Mouse (Mus musculus) ES-E14 (cell line): ENCODE results near the gene Tspan32. TPM values are rescaled to one million over a fixed set of nuclear protein-coding genes. Genes with fewer than 3 reads are reported as not detected.
A peak's percentile ranks its signal among the peaks of the same experiment; 100 is the strongest.

Experiments
- DNase-seq: peaks from one replicate; pipeline ENCODE4 v3.0.0-alpha.2; 2013; ENCODE audit warnings: low read depth, low spot score
- H3K27ac ChIP-seq: 2 replicates; pipeline ENCODE4 v1.5.1; 2012; ENCODE audit warnings: low read depth, mild to moderate bottlenecking, low read length, moderate library complexity, mixed read lengths; ENCODE audit not compliant: poor library complexity, insufficient read depth, severe bottlenecking
- H3K36me3 ChIP-seq: 2 replicates; pipeline ENCODE4 v1.6.1; 2012; ENCODE audit warnings: mild to moderate bottlenecking, low read length, moderate library complexity, mixed read lengths; ENCODE audit not compliant: control insufficient read depth, poor library complexity, insufficient read depth, severe bottlenecking
- H3K4me1 ChIP-seq, 2 experiments: fragments of 150-350 bp in 1 of 2; sonication (generic) in 1 of 2; 2 replicates each; pipeline ENCODE4 v1.6.1; 2012; ENCODE audit warnings: low read length in 2 of 2, mild to moderate bottlenecking in 1 of 2, mixed read lengths in 1 of 2; ENCODE audit not compliant: control insufficient read depth in 2 of 2, insufficient read depth in 2 of 2, poor library complexity in 1 of 2
- H3K4me3 ChIP-seq, 2 experiments: fragments of 150-350 bp in 1 of 2; sonication (generic) in 1 of 2; 2 replicates each; pipeline ENCODE4 v1.5.1; 2012; ENCODE audit warnings: low read length in 2 of 2, low read depth in 1 of 2, mild to moderate bottlenecking in 1 of 2, mixed read lengths in 1 of 2; ENCODE audit not compliant: insufficient read depth in 1 of 2, poor library complexity in 1 of 2, severe bottlenecking in 1 of 2
- H3K9ac ChIP-seq: 2 replicates; pipeline ENCODE4 v1.6.1; 2012; ENCODE audit warnings: low read depth, mild to moderate bottlenecking, low read length, mixed read lengths; ENCODE audit not compliant: poor library complexity, insufficient read depth, severe bottlenecking
- H3K9me3 ChIP-seq: fragments of 150-350 bp; sonication (generic); 2 replicates; pipeline ENCODE4 v1.6.1; 2012; ENCODE audit warnings: low read depth, mild to moderate bottlenecking, low read length; ENCODE audit not compliant: control insufficient read depth, insufficient read depth
- CHD2 ChIP-seq: IDR thresholded peaks from 2 replicates; pipeline ENCODE4 v1.6.1; 2014; ENCODE audit warnings: mild to moderate bottlenecking, low read depth, low read length, inconsistent platforms
- HCFC1 ChIP-seq: IDR thresholded peaks from 2 replicates; pipeline ENCODE4 v1.6.1; 2012; ENCODE audit warnings: low read length, inconsistent platforms, borderline replicate concordance; ENCODE audit not compliant: insufficient read depth
- MAFK ChIP-seq: IDR thresholded peaks from 2 replicates; pipeline ENCODE4 v1.6.1; 2014; ENCODE audit warnings: mild to moderate bottlenecking, low read depth, low read length, inconsistent platforms; ENCODE audit not compliant: insufficient read depth
- ZC3H11A ChIP-seq: IDR thresholded peaks from 2 replicates; pipeline ENCODE4 v1.6.1; 2012; ENCODE audit warnings: low read depth, mild to moderate bottlenecking, inconsistent platforms, low read length, borderline replicate concordance
- ZNF384 ChIP-seq: IDR thresholded peaks from 2 replicates; pipeline ENCODE4 v1.6.1; 2012; ENCODE audit warnings: low read depth, low read length, inconsistent platforms
- in situ Hi-C, 2 experiments: fragments of 600-800 bp; cut with MboI; formaldehyde crosslinking; loops; one replicate each; pipeline ENCODE4 v1.15.1; 2025; ENCODE audit warnings: low sequenced_read_pairs in 2 of 2, inconsistent platforms in 1 of 2; ENCODE audit not compliant: unreplicated experiment in 2 of 2
- total RNA-seq: library from RNA; depleted of rRNA; stranded (reverse); fragments of 300-350 nt; gene quantifications from 2 replicates; pipeline ENCODE4 v1.2.3, GENCODE M21; 2012

Gene Tspan32
- total RNA-seq, 1 experiment, result 4.3 TPM

DNA sequence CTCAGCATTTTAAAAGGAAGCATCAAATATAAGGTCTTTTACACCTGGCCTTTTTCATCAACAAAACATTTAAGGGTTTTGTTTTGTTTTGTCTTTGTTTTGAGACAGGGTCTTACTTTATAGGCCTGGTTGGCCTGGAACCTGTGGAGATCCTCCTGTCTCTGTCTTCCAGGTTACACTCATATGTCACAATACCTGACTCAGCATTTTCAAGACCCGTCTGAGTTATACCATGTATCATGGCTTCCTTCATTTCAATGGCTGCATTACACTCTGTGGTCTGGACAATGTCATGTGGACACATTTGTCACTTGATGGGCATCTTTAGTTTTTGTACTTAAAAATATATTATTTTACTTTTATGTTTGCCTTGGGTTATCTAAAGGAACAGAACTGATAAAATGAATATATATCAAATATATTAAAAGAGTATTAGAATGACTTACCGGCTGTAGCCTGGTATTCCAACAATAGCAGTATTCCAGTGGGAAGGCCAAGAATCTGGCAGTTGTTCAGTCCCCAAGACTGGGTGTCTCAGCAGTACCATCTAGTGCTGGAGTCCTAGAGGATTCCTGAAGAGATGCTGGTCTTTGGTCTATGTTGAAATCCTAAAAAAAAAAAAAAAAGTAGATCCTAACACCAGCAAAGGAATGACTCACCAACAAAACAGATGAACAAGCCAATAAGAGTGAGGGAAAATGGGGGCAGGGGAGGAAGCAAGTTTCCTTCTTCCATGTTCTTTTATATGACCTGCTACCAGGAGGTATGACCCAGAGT, 39.4 kb downstream of the Tspan32 start:
- no peaks in the 10 kb centered on the region; the same call in 1 of the 2 replicates for H3K36me3 ChIP-seq
- no peaks in the 10 kb centered on the region for H3K9me3 ChIP-seq
- TF ChIP-seq HCFC1 (no peak), MAFK (peak; percentile 87)
- in situ Hi-C loops, result no loop called here
- no peak overlapping the region for H3K9ac ChIP-seq
- H3K27ac ChIP-seq, result no peak overlapping the region
- 0 out of 4 replicates have a peak, but pooled peaks cover 0 to under 1% of the 10 kb centered on the region in 2 experiments for H3K4me1 ChIP-seq
- H3K4me3 ChIP-seq, result no peak overlapping the region
- no peak for DNase-seq

DNA sequence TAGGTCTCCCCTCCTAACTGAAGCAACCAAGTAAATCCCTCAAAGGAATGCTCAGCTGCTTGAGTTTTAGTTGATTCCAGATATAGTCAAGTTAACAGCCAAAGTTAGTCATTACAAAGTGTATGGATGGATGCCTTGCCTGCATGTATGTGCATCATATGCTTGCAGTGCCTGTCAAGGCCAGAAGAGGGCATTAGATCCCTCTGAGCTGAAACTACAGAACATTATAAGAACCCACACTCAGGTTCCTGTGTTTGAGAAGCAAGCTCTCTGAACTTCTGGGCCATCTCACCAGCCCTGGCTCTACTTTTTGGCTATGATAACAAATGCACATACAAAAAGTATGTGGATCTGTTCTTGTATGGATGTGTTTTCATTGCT, 40.0 kb downstream of the Tspan32 start:
- H3K27ac ChIP-seq, result no peak overlapping the region
- 0 out of 4 replicates have a peak, but pooled peaks cover 0 to 2% of the 10 kb centered on the region in 2 experiments for H3K4me1 ChIP-seq
- no peak overlapping the region for H3K9ac ChIP-seq
- H3K4me3 ChIP-seq, result no peak overlapping the region
- no peak for DNase-seq
- TF ChIP-seq ZC3H11A (no peak), ZNF384 (no peak), HCFC1 (no peak), CHD2 (no peak), MAFK (no peak)
- H3K36me3 ChIP-seq, result no peaks in the 10 kb centered on the region; the same call in 1 of the 2 replicates
- in situ Hi-C loops, result no loop called here
- H3K9me3 ChIP-seq, result no peaks in the 10 kb centered on the region

DNA sequence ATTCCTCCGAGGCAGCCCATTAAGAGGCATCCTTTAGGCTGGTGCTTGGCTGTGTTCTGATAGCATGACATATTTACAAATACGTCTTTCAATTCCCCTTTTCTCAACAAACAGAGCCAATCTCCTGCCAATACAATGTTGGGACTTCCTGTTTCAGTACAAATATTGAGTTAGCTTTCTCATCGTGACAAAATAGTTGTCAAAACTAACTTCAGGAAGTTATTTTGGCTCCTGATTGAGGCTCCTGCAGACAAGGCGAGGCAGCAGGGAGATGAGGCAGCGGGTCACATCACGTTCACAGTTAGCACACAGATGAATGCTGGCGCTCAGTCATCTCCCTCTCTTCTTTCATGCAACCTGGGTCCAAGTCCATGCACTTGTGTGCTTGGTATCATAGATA, 41.5 kb downstream of the Tspan32 start:
- no peak for TF ChIP-seq HCFC1
- TF ChIP-seq CHD2, result no peak
- no peak for TF ChIP-seq ZNF384
- TF ChIP-seq MAFK, result no peak
- TF ChIP-seq ZC3H11A, result no peak
- no peak overlapping the region for H3K9ac ChIP-seq
- no peaks in the 10 kb centered on the region; the same call in 1 of the 2 replicates for H3K36me3 ChIP-seq
- no peak overlapping the region for H3K27ac ChIP-seq
- in situ Hi-C loops, result no loop called here
- no peak for DNase-seq
- H3K4me3 ChIP-seq, result no peak overlapping the region
- no peaks in the 10 kb centered on the region for H3K9me3 ChIP-seq
- 0 out of 4 replicates have a peak, but pooled peaks cover 0 to 2% of the 10 kb centered on the region in 2 experiments for H3K4me1 ChIP-seq

DNA sequence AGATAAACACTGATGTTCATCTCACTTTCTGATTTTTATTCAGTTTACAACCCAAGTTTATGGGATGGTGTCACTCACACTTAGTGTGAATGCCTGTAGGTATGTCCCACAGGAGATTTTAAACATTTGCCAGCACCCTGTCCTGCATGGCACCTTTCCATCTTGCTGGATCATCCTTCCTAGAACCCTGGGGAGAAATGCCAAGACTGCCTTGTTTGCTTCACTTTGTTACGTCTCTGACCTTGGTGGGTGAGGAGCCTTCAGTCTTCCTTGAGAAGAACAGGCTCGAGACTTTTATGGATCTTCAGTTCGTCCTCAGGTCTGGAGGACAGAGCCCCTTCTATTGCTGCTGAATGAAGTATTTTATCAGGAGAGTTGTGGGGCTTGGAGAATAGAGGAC, 44.5 kb downstream of the Tspan32 start:
- Histone ChIP-seq H3K36me3 (no peaks in the 10 kb centered on the region), H3K4me1 (peaks cover 1 to 4% of the 10 kb centered on the region in 2 experiments; a peak in 2 of 4 replicates), H3K9me3 (no peaks in the 10 kb centered on the region), H3K27ac (no peak overlapping the region), H3K9ac (no peak overlapping the region), H3K4me3 (no peak overlapping the region)
- no peak for TF ChIP-seq HCFC1
- no peak for TF ChIP-seq ZC3H11A
- no peak for TF ChIP-seq CHD2
- no peak for TF ChIP-seq ZNF384
- DNase-seq, result no peak
- in situ Hi-C loops, result no loop called here
